Mouse (Mus musculus) spleen, postnatal 14 days (tissue): Measurements from ENCODE around the gene Eml3.
"Not testable (repeated sequence)": the region's sequence is repeated elsewhere in the genome, so short reads cannot be mapped to it uniquely, and the experiment has no call there.

Experiments
- DNase-seq, 2 experiments: peaks; one replicate each; pipeline ENCODE4 v3.0.0; 2021 to 2022; ENCODE audit warnings: low spot score in 2 of 2

Eml3 gene

DNA sequence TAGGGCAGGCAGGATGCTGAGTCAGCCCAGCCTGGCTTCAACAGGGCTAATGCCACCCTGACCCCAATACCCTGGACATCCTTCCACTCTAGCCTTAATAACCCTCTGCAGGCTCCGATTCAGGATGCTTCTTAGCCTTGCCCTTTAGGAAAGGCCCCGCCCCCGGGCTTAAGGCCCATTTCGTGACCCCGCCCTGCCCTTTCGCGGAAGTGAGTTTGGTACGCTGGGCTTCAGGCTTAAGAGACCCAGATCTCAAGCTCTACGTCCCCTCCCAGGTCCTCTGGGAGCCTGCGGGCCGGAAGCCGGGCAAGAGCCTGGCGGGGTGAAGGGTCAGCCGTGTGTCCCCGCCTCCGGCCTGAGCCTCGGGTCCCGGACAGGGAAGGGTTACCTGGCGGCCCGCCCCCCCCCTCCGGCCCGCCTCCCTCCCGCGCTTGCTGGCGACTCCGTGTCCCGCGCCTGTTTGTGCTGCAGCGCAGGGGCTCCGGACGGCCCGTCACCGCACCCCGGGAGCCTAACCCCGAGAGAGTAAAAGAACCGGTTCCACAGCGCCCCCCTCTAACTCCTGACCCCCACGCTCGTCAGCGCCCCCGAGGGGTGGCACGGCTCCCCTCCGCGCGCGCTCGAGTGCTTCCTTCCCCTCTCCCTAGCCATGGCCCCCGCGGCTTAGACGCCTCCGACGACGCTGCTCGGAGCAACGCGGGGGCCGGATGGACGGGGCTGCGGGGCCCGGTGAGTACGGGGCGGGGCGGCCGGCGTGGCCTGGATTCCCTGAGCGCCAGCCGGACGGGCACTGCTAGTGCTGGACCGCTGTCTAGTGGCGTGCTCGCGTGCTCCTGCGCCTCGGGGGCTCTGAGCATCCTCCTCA is at the start of gene Eml3, which contains the start of gene Rom1:
Gene Eml3, plus strand, starts transcription at position 329 of the 865 bp plus-strand sequence.
Gene Rom1, minus strand, starts transcription at position 133 of the 865 bp plus-strand sequence.
- peak; percentile 77 to 82 for DNase-seq

DNA sequence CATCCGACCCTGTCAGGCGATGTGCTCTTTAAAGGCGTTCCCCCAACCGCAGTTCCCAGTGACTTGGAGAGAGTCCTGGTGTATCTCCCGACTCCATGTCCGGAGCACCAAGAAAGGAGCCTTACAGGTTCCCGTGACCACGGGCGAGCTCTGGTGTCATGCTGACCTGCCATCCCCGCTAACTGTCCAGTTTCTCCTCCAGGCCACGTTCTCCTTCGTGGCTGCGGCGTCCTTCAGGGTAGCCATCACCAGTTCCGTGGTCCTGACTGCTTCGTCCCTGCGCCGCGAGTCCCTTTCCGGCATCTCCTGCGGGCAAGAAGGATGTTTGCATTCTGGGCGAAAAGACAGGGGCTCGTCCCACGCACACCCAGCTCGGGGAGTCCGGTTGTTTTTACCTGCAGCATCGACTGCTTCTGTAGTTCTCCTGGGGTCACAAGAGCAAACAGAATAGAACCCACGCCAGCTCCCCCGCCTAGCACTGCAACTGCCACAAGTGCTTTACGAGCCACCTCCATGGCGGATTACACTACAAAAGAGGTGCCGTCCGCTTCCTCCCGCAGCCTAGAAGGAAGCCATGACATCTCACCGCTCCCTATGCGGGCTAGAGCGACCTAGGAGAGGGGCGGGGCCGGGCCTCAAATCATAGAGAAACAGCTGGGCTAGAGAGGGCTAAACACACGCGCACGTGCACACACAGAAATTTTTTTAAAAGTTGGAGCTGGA is 48.9 kb upstream of the Eml3 start, which contains the start of gene Uqcc3:
Gene Uqcc3, minus strand, starts transcription at position 613 of the 723 bp plus-strand sequence.
- DNase-seq, result peak; percentile 83 to 87

DNA sequence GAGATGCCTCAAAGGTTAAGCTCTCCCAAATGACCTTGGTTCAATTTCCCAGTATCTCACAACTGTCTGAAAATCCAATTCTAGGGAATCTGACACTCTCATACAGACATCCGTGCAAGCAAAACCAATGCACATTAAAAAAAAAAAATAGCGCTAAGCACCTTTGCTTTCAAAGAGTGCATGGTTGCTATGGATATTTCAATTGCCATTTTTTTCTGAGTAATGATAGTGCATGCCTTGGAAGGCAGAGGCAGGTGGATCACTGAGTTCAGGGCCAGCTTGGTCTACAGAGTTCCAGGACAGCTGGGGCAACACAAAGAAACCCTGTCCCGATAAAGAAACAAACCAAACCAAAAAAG is 48.3 kb upstream of the Eml3 start:
- DNase-seq, result no peak

DNA sequence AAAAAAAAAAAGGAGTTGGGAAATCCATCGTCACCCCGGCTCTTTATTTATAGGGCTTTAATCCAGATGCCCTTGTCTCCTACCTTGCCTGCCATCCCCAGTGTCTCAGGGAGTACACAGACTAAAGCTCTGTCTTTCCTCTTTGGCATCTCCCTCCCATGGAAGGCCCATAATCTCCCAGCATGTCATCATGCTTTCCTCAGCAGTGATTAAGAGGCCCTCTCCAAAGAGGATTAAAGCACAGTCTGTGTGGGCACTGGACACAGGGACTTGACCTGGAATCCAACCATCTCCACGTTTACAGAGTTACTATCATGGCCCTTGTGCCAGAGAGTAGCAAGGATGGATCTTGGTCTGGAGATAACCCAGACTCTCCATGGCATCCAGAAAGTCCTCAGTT is 45.7 kb upstream of the Eml3 start, which contains the start of the genes Lbhd1 and Gm49403:
Gene Lbhd1, plus strand, starts transcription at position 117 of the 400 bp plus-strand sequence.
Gene Gm49403, plus strand, starts transcription at position 315 of the 400 bp plus-strand sequence.
- DNase-seq, result no peak

DNA sequence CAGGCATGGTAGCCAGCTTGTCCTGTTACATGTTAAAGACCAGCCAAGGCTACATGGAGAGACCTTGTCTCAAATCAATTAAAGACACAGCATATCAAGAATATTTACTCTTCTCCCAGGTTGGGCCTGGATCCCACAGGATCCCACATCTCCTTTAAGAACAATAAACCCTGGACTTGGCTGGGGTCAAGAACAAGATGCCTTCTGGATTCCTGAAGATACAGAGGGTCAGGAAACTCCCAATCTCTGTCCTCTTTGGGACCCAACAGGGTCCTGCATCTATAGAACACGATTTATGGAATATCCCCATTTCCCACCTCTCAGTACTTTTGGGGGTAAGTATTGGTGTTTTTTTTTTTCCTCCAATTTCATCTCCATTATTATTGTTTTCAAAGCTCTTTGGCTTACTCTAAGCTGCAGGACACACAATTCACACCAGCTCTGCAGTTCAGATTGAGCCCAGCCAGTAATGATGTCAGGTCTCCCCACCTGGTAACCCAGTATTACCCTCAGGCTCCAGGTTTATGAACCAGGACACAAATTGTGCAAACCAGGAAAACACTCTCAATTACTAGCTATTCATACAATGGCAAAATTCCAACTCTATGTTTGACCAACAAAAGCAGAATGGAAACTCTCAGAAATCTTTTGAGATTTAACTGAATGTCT is 42.3 kb upstream of the Eml3 start:
- no peak for DNase-seq

DNA sequence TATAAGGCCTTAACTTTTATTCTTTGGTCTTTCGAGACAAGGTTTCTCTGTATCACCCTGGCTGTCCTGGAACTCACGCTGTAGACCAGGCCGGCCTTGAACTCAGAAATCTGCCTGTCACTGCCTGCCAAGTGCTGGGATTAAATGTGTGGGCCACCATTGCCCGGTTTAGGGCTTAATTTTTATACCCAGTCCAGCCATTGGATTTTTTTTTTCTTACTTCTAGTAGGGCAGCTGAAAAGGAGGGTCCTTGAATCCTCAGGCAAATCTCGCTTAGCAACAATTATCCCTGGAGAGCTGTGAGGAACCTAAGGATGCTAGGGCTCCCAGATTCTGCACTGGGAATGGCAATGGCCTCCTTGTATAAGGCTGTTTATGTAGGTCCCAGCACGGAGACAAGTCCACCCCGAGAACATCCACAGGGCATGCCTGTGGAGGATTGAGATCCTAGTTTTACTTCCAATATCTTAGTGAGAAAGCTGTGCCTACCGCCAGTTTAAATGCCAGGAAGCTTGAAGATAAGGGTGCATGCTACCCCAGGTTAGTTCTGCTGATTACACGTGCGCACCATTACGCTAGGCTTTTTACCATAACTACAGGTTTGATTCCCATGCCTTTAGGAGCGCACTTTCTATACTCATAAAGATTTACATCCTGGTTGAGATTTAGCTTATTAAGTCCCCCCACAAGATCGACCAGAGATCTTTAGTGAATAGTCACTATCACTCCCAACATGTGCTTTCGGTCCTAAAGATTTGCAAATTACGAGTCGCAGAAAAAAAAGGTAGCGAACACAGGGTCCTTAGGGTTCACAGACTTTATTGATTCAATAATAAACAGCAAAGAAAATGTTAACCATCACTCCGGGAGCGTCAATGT is 41.5 kb upstream of the Eml3 start:
- no peak for DNase-seq

DNA sequence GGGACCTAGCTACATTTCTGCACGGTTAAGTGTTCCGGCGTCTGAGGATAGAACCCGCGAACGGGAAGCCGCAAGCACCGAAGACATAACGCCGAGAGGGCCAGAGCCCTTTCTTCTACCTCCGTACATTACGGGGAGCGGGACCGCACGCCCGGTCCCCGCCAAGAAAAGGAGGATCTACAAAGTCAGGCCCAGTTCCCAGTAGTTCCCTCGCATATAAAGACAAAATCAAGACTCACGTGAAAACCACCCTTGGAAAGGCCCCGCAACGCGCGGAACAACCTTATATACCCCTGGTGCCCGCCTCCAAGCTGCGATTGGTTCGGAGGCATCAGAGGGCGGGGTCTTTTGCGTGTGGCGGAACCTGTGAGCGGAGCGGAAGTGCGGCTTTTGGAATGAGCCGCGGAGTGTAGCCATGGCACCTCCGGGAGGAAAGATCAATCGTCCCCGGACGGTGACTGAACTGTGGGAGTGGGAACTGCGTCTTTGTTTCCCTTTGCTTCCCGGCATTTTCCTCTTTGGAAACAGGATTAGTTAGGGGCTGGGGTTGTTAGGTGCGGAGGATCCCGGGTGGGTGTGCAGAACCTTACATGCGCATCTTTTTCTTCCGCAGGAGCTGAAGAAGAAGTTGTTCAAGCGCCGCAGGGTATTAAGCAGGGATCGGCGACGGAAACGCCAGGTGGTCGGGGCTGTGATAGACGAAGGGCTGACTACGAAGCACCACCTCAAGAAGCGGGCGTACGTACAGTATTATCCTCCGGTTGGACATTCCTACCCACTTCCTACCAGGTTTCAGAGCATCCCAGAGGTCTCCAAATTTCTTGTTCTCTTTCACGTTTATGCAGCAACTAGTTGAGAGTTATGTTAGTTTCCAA is 40.6 kb upstream of the Eml3 start, which contains the start of the genes 1810009A15Rik and Gm49416:
Gene 1810009A15Rik, plus strand, starts transcription at position 343 of the 875 bp plus-strand sequence.
Gene Gm49416, plus strand, starts transcription at position 416 of the 875 bp plus-strand sequence.
- DNase-seq, result peak; percentile 88 to 93

DNA sequence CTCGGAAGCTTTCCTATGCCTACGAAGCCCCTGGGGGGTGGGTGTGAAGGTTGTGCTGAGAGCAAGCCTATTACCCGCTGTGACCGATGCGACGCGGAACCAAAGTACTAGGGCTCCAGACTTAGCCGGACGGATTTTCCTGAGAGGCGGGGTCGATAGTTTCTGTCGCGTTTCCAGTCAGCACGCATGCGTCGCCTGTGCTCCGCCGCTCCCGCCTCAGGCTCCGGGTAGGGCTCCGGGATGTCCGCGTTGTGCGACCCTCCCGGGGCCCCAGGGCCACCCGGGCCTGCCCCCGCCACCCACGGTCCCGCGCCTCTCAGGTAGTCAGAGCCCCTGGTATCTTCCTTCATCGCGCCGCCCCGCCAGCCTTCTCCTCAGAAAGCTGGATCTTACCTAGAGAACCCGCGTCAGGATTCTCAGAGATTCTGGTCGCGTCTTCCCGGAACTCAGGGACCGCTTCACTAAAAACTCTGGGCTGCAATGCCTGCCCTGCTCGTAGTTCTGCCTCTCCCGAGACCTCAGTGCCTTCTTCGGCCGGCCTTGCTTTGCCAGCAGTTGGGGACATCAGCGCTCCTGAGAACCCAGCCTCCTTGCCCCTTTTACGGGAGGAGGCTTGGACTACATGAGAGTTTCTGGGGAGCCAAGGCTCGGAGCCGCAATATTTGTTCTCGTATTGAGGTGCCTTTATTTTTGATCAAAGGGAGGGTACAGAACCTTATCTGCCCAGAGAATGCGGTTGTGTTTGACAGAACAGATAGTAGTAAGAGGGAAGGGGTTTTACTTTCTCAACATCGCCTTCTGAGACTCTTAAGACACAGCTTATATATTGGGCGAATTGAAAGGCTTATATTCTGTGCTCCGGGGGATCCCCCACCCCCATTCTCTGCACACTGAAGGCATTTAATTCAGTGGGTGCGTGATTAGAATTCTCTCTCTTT is 36.3 kb upstream of the Eml3 start, which contains the start of gene Ints5:
Gene Ints5, plus strand, starts transcription at position 177 of the 938 bp plus-strand sequence.
- DNase-seq, result peak; percentile 80 to 83

DNA sequence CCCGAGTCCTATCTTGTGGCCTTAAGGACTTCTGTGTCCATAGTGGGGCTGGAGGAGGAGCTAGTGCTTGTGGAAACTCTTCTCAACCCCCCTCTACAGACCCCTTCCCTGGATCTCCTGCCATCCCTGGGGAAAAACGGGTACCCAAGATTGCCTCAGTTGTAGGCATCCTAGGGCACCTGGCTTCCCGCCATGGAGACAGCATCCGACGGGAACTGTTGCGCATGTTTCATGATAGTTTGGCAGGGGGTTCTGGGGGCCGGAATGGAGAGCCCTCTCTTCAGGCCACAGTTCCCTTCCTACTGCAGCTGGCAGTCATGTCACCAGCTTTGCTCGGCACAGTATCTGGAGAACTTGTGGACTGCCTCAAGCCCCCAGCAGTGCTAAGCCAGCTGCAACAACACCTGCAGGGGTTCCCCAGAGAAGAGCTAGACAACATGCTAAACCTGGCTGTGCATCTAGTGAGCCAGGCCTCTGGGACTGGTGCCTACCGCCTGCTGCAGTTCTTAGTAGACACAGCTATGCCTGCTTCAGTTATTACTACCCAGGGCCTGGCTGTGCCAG is 33.9 kb upstream of the Eml3 start:
- no peak for DNase-seq

DNA sequence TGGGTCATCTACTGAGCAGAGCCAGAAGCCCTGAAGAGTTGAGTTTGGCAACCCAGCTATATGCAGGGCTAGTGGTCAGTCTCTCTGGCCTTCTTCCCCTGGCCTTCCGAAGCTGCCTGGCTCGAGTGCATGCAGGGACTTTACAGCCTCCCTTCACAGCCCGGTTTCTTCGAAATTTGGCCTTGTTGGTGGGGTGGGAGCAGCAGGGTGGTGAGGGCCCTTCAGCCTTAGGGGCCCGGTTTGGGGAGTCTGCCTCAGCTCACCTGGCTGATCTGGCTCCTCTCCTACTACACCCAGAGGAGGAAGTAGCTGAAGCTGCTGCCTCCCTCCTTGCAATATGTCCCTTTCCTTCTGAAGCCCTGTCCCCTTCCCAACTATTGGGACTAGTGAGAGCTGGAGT is 33.1 kb upstream of the Eml3 start:
- not testable (repeated sequence) for DNase-seq

DNA sequence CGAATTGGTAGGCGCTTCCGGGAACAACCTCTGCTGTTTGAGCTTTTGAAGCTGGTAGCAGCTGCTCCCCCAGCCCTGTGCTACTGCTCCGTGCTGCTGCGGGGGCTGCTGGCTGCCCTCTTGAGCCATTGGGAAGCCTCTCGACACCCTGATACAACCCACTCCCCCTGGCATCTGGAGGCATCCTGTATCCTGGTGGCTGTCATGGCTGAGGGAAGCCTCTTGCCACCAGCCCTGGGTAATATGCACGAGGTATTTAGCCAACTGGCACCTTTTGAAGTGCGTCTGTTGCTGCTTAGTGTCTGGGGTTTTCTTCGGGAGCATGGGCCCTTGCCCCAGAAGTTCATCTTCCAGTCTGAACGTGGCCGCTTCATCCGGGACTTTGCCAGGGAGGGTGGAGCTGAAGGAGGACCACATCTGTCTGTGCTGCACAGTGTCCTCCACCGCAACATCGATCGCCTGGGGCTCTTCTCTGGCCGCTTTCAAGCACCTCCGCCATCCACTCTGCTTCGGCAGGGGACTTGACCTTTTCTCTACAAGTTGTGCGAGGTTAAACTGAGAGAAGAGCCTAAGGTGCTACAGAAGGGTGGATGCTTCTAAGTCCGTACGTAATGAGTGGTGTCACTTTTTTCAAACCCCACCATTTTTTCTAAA is 32.0 kb upstream of the Eml3 start:
- DNase-seq, result peak in 1 of 2 experiments; percentile 16

DNA sequence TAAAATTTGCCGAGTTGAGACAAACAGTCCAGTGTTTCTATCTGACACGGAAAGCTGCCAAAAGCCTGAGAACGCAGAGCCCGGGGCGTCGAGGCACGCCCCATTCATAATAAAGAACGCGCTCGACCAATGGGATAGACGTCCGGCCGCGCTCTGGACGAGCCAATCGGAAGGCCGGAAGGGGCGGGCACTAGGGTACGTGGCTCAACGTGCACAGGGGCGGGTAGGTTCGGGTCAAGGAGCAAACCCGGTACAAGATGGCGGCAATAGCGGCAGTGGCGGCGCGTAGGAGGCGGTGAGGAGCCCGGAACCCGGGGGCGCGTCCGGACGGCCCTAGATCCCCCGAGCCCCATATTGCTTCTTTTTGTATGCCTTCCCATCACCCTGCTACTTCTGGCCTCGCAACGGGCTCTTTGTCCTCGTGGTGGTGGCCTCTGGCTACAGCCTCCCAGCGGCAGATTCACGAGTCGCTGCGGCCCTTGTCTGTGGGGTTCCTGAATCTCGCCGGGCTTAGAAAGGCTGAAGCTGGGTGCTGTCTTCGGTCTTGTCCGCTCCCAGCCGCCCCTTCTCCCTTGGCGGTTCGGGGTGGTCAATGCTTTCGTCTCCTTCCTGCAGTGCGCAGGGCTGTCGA is 31.4 kb upstream of the Eml3 start, which contains the start of gene Ganab:
Gene Ganab, plus strand, starts transcription at position 207 of the 631 bp plus-strand sequence.
- DNase-seq, result peak; percentile 91 to 94

DNA sequence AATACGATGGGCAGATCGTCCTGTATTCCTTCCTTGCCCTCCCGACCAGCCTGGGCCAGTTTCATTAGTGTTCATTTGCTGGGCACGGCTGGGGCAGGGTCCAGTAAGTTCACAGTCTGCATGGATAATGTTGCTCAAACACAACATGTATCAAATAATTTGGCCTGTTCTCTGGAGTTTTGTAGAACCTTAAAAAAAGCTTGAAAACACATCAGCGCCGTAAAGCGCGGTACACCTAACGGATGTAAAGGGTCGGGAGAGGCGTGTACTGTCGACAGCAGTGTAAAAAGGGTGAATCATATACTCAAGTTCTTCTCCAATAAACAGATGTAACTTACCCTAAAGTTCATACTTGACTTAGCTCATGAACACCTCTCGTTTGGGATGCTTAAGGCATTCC is 30.8 kb upstream of the Eml3 start:
- no peak for DNase-seq

DNA sequence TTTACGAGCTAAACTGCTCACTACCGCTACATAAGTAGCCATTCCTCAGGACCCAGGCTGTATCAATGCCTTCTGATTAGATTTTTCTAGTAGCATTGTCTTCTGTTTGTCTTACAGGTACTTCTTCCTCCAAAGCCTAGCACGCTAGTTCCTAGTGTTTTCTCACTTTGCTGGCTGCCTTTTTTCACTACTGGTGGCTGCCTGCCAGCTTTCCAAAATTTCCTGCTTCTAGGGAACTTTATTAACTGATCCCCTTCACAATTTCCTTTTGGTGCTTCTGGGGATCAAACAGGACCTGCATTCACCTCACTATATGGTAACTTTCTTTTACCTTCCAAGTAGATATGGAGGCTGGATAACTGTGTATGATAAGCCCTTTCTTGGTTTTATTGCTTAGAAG is 30.3 kb upstream of the Eml3 start:
- no peak for DNase-seq

DNA sequence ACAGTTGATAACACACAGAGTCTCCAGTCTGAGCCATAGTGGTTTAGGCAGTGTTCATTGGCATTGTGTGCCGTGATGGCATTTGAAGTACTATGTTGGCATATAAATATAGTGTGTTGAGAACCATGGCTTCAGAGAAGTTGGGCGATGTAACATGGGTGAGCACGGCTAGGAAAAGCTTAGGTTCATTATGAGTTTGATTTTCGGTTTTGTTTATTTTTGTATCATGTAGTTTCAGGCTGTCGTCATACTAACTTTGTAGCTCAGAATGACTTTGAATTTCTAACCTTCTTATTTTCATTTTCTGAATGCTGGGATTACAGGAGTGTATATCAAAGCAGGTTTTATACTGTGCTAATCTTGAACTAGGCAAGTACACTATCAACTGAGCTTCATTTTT is 25.9 kb upstream of the Eml3 start:
- DNase-seq, result no peak

DNA sequence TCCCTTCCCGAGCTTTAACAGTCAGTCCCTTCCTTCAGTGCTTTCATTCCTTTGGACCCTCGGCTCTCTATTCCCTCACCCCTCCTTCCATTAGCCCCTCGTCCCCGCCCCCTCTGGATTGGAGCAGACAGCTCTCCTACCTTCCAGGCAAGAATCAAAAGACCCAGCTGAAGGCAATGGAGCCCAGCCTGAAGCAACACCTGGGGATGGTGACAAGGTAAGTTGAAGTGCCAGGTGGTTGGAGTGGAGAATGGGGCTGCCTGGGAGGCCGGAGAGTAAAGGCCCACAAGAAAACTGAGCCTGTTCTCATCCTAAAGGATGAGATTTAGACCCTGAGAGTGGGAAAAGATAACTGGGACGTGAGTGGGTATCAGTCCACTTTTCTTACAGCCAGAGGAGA is 20.8 kb upstream of the Eml3 start:
- no peak for DNase-seq

DNA sequence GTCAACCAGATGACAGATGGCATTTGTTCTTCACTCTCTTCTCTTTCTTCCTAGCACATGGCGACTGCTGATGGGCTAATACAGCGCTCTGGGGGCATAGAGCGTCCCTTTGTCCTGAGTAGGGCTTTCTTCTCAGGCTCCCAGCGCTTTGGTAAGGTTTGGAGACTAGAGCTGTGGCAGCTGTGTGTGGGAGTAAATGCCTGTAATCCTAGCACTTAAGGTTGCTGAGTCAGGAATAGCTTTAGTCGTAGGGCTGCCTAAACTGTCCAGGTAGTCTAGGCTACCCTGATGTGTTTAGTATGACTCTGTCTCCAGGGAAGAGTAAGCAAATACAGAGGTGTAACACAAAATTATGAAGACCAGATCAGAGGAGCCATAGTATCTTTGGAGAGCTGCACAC is 17.5 kb upstream of the Eml3 start:
- DNase-seq, result no peak
